Comparison of ENCODE assay signal across 8 mouse cellular contexts in genomic region chr2:32620682-32621516, GRCm38 (mm10). TPM values are rescaled to one million over a fixed set of nuclear protein-coding genes. Genes with fewer than 3 reads are reported as not detected.
DNase-seq lines count a peak whose midpoint lies in the region; ATAC-seq lines count a peak whose summit lies in the region.

No protein-coding gene starts in this region.

- H3K4me3 ChIP-seq in megakaryocyte, embryonic 14.5 days (replicated peaks), result peak overlapping the region; percentile 33

- DNase-seq in heart, adult 9 months (ENCODE audit: low spot score in 2 of 2), result peak; percentile 86 to 94
- peak; percentile 61 to 76 for DNase-seq in kidney, adult 8-10 months
- peak; percentile 86 for DNase-seq in lung, postnatal 10 days
- DNase-seq in spleen, adult 18-20 months, result no peak
- DNase-seq in right cerebral cortex, adult 18-20 months, result no peak
- DNase-seq in cerebellum, adult 11-12 months, result no peak

- ATAC-seq in megakaryocyte, adult 5-6 weeks (ENCODE audit: poor library complexity, severe bottlenecking), result no peak

- H3K27me3 ChIP-seq in megakaryocyte, embryonic 14.5 days (replicated peaks), result no peaks in the 10 kb centered on the region

- peaks cover 72% of the 10 kb centered on the region for H3K36me3 ChIP-seq in megakaryocyte, embryonic 14.5 days (replicated peaks; ENCODE audit: low read length)

- peaks cover 63% of the 10 kb centered on the region for H3K4me1 ChIP-seq in megakaryocyte, embryonic 14.5 days

- no peaks in the 10 kb centered on the region for H3K9me3 ChIP-seq in megakaryocyte, embryonic 14.5 days

RNA-seq across cellular contexts. Expression of gene Ak1, which starts 0.7 kb away (rescaled TPM):
- 11.0 and 12.2 TPM in 2 replicates for polyA plus RNA-seq in megakaryocyte, embryonic 14.5 days (2012; ENCODE audit: insufficient read depth, low replicate concordance)
- total RNA-seq in megakaryocyte, adult 5-6 weeks (2015), result not detected in 2 replicates
- total RNA-seq in megakaryocyte, adult 5-6 weeks (2017), result not detected in 2 replicates

RNA-seq across cellular contexts. Expression of gene St6galnac6, which starts 21.4 kb away (rescaled TPM):
- polyA plus RNA-seq in megakaryocyte, embryonic 14.5 days (2012; ENCODE audit: insufficient read depth, low replicate concordance), result 36.4 and 40.9 TPM in 2 replicates
- 8.2 and 8.6 TPM in 2 replicates for total RNA-seq in megakaryocyte, adult 5-6 weeks (2015)
- total RNA-seq in megakaryocyte, adult 5-6 weeks (2017), result 13.1 and 13.3 TPM in 2 replicates

RNA-seq across cellular contexts. Expression of gene Eng, which starts 25.5 kb away (rescaled TPM):
- 90.6 and 227 TPM in 2 replicates for polyA plus RNA-seq in megakaryocyte, embryonic 14.5 days (2012; ENCODE audit: insufficient read depth, low replicate concordance)
- total RNA-seq in megakaryocyte, adult 5-6 weeks (2015), result 6.3 and 7.9 TPM in 2 replicates
- 2.0 and 2.2 TPM in 2 replicates for total RNA-seq in megakaryocyte, adult 5-6 weeks (2017)

RNA-seq across cellular contexts. Expression of gene St6galnac4, which starts 34.0 kb away (rescaled TPM):
- polyA plus RNA-seq in megakaryocyte, embryonic 14.5 days (2012; ENCODE audit: insufficient read depth, low replicate concordance), result 16.3 and 18.9 TPM in 2 replicates
- total RNA-seq in megakaryocyte, adult 5-6 weeks (2015), result 5.8 and 9.2 TPM in 2 replicates
- total RNA-seq in megakaryocyte, adult 5-6 weeks (2017), result 8.6 and 12.1 TPM in 2 replicates

RNA-seq across cellular contexts. Expression of gene 9430097D07Rik, which starts 45.4 kb away (rescaled TPM):
- not detected in 2 replicates for polyA plus RNA-seq in megakaryocyte, embryonic 14.5 days (2012; ENCODE audit: insufficient read depth, low replicate concordance)
- total RNA-seq in megakaryocyte, adult 5-6 weeks (2015), result not detected in 2 replicates
- total RNA-seq in megakaryocyte, adult 5-6 weeks (2017), result not detected in 2 replicates

Comparison
In these comparisons a context has a peak if more than half of its experiments do, and no peak if none do; other contexts are left out.
1. DNase-seq: peak in heart, adult 9 months (2 of 2), kidney, adult 8-10 months (2 of 2) and lung, postnatal 10 days (single experiment); none in spleen, adult 18-20 months (0 of 2), right cerebral cortex, adult 18-20 months (single experiment) and cerebellum, adult 11-12 months (single experiment).